Mouse (Mus musculus) lung, postnatal 0 days (tissue): ENCODE data around the gene Rnf32.

Source experiments
- CTCF ChIP-seq: IDR thresholded peaks from 2 replicates; pipeline ENCODE4 v1.5.1; 2016; ENCODE audit warnings: antibody characterized with exemption, mild to moderate bottlenecking
- EP300 ChIP-seq: IDR thresholded peaks from 2 replicates; pipeline ENCODE4 v1.6.1; 2016; ENCODE audit warnings: antibody characterized with exemption, mild to moderate bottlenecking, control low read depth

DNA sequence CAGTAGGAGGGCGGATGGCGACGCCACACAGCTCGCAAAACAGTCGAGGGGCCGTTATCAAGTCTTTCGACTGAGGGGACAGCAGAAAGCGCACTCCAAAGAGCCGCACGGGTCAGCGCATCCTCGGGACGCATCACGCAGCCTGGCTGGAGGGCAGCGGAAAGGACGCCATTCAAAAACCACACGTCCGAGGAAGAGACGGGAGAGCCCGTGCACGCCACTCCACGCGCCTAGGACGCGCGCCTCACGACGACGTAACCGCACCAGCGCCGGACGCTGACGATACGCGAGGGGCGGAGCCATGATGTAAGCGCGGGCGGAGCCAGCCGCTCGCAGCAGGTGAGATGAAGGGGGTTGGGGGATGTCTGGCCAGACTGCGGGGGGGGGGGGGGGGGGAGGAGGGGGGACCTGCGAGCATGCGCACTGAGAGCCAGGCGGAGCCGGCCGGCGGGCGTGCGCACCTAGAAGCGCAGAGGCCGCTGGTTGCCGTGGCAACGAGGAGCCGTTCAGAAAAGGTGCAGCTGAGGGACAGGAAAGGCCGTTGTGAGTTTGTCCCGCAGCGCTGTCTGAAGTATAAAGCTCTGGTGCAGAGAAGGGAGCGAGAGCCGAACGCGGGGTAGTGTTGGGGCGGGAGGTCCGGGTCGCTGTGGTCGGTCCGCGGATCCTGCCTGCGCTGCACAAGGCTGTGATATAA lies at the start of gene Rnf32:
- TF ChIP-seq CTCF, result no peak
- TF ChIP-seq EP300, result no peak
